Mouse (Mus musculus) midbrain, embryonic 12.5 days (tissue): Measurements from ENCODE around the gene Eln. TPM values are rescaled to one million over a fixed set of nuclear protein-coding genes. Genes with fewer than 3 reads are reported as not detected.

ENCODE experiments used
- ATAC-seq: fragments of 200-750 bp; cut with Nextera tagmentation; 2 replicates; pipeline ENCODE4 v1.8.0; 2017; ENCODE audit warnings: low read depth, moderate TSS enrichment, moderate library complexity; ENCODE audit not compliant: low FRiP score
- H3K27ac ChIP-seq: fragments of 300-500 bp; sonication (generic); replicated peaks from 2 replicates; pipeline ENCODE4 v1.5.1; 2016; ENCODE audit warnings: mild to moderate bottlenecking
- H3K27me3 ChIP-seq: fragments of 300-500 bp; sonication (generic); 2 replicates; pipeline ENCODE4 v1.6.1; 2016; ENCODE audit warnings: mild to moderate bottlenecking
- H3K36me3 ChIP-seq: fragments of 300-500 bp; sonication (generic); 2 replicates; pipeline ENCODE4 v1.6.1; 2016
- H3K4me1 ChIP-seq: fragments of 300-500 bp; sonication (generic); 2 replicates; pipeline ENCODE4 v1.6.1; 2016
- H3K4me2 ChIP-seq: fragments of 300-500 bp; sonication (generic); replicated peaks from 2 replicates; pipeline ENCODE4 v1.6.1; 2016; ENCODE audit warnings: mild to moderate bottlenecking, moderate library complexity
- H3K4me3 ChIP-seq: fragments of 300-500 bp; sonication (generic); 2 replicates; pipeline ENCODE4 v1.5.1; 2016; ENCODE audit warnings: mild to moderate bottlenecking
- H3K9ac ChIP-seq: fragments of 300-500 bp; sonication (generic); replicated peaks from 2 replicates; pipeline ENCODE4 v1.6.1; 2016; ENCODE audit warnings: mild to moderate bottlenecking, moderate library complexity
- H3K9me3 ChIP-seq: fragments of 300-500 bp; sonication (generic); 2 replicates; pipeline ENCODE4 v1.6.1; 2016; ENCODE audit warnings: mild to moderate bottlenecking
- WGBS: fragments of 180-500 bp; shearing (Covaris S2); methylation state at CpG from one replicate; pipeline ENCODE4 v1.1.7; 2016; 5-methylcytosine and 5-hydroxymethylcytosine counted together
- polyA plus RNA-seq: library from polyadenylated mRNA; unstranded; fragments of >200 nt; fragmentation: Nextera tagmentation; extraction: Ambion mirVana; gene quantifications from 2 replicates; pipeline ENCODE4 v1.2.1, GENCODE M21; 2016

Gene Eln
- polyA plus RNA-seq, 1 experiment from 2014 or later: 4.0 TPM

DNA sequence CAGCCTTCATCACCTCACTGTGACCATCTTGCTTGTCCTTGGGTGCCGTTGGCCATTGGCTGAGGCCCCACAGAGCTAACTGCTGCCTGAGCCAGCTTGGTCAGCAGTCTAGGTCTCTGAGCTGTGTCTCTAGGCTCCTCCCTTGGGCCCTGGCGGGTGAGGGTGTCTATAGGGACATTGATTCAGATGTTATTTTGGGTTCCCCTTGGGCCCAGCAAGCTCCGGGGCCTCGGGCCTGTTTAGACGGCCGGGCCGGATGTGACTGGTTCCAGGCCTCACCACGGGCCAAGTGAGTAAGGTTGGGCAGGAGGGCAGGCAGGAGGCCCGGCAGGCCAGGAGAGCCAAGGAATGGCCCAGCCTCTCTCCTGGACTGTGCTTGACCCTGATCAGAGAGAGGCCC, 16.2 kb upstream of the Eln start:
- H3K27ac ChIP-seq: no peak overlapping the region

DNA sequence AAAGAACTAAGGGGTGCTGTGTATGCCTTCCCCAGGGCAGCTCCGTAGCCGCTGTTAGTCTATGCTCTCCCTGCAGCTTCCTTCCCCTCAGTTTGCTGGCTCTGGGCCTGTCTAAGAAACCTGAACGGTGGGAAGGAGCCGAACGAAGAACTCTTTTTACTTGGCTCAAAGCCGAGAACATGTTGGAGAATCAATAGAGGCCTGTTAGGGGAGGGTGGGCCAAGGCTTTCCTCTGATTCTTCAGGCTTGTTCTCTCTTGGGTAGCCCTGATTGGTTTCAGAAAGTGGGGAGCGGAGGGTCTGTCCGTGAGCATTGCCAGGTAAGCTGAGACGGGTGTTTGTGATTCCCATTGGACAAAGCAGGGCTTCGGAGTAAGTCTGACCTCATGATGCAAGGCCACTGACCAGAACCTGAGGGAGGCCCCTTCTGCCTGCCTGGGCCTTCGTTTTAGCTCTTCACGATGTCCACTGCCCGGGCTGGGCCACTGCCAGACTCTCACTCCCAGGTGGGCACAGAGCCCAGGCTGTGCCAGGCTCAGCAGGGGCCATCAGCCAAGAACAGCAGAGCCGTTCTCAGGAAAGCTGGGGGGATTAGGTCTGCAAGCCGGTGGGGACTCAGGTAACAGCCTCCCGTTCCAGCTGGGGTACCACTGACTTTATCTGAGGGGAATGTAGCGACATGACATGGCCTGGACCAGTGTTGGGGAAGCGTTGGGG, 14.4 kb upstream of the Eln start:
- no peak for ATAC-seq
- H3K9ac ChIP-seq: no peak overlapping the region
- H3K4me1 ChIP-seq: no peaks in the 10 kb centered on the region
- H3K4me3 ChIP-seq: no peak overlapping the region
- WGBS: 80% methylated on average over 18 of the region's 18 CpGs
- H3K36me3 ChIP-seq: no peaks in the 10 kb centered on the region
- no peak overlapping the region for H3K4me2 ChIP-seq
- no peaks in the 10 kb centered on the region for H3K27me3 ChIP-seq
- no peaks in the 10 kb centered on the region for H3K9me3 ChIP-seq
- H3K27ac ChIP-seq: no peak overlapping the region

More for the DNA sequence above, 16.2 kb upstream of the Eln start:
- no peak for ATAC-seq
- Histone ChIP-seq H3K27me3 (no peaks in the 10 kb centered on the region), H3K4me2 (no peak overlapping the region), H3K9ac (no peak overlapping the region), H3K9me3 (no peaks in the 10 kb centered on the region), H3K4me3 (no peak overlapping the region), H3K4me1 (no peaks in the 10 kb centered on the region), H3K36me3 (no peaks in the 10 kb centered on the region)
- 89% methylated on average over 9 of the region's 9 CpGs for WGBS

DNA sequence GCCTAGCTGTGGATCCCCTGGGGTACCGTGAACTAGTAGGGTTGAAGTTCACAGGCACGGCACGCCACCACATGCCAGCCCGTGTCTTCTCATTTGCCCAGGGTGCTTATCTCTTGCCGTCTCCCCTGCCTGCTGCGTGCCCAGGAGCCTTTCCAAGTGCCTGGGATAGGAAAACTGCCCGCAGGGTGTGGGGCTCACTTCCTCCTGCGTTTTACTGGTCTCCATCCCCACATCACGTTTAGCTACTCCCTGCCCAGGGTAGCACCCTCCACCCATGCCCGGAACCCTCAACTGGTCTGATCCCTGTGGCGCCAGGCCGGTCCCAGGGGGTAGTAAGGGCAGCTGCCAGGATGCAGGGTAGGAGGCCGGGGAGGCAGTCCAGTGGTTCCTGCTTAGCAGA, 8.9 kb upstream of the Eln start:
- H3K36me3 ChIP-seq: no peaks in the 10 kb centered on the region
- no peak overlapping the region for H3K4me3 ChIP-seq
- H3K27me3 ChIP-seq: no peaks in the 10 kb centered on the region
- no peaks in the 10 kb centered on the region for H3K4me1 ChIP-seq
- H3K9ac ChIP-seq: no peak overlapping the region
- no peak overlapping the region for H3K4me2 ChIP-seq
- WGBS: 27% methylated on average over 13 of the region's 13 CpGs
- H3K27ac ChIP-seq: no peak overlapping the region
- ATAC-seq: no peak
- no peaks in the 10 kb centered on the region for H3K9me3 ChIP-seq

DNA sequence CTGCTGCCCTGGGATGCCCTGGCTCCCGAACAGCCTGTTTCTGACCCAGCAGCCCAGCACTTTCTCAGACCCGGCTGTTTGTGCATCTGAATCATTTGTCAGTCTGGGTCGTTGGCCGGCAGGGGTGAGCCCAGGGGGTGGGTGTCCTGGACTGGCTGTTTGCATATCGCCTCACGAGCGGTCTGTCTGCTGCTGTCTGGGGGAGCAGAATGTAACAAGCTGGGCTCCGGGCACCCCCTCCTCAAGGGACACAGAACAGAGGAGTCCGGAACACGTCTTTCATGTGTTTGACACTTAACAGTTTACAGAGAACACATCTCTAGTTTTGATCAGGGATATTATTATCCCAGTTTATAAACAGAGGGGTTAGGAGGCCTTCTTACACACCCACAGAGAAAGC, 7.0 kb upstream of the Eln start:
- ATAC-seq: no peak
- no peak overlapping the region for H3K4me2 ChIP-seq
- no peaks in the 10 kb centered on the region for H3K27me3 ChIP-seq
- H3K4me1 ChIP-seq: no peaks in the 10 kb centered on the region
- H3K27ac ChIP-seq: no peak overlapping the region
- H3K36me3 ChIP-seq: no peaks in the 10 kb centered on the region
- no peaks in the 10 kb centered on the region for H3K9me3 ChIP-seq
- no peak overlapping the region for H3K4me3 ChIP-seq
- no peak overlapping the region for H3K9ac ChIP-seq
- WGBS: 64% methylated on average over 10 of the region's 10 CpGs

DNA sequence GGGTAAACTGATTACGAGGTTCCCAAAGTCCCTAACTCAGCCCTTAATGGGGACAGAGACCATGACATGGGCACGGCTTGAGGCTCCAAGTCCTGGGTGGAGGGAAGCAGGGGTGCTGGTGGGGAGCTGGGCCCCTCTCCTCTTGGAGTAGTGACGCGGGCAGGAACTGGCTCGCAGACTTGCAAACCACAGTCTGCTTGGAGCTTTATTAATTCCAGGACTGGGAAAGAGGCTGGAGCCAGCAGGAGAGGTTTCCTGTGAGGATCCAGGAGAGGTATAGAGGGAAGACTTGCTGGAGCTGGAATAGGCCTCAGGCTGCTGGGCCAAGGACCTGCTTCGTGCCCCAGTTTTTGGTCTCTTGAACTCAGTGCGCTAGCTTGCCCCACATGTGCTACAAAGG, 3.3 kb upstream of the Eln start:
- Histone ChIP-seq H3K27ac (no peak overlapping the region), H3K4me2 (no peak overlapping the region), H3K9ac (no peak overlapping the region), H3K36me3 (no peaks in the 10 kb centered on the region), H3K9me3 (no peaks in the 10 kb centered on the region), H3K27me3 (peaks cover 13% of the 10 kb centered on the region), H3K4me3 (no peak overlapping the region), H3K4me1 (peaks cover 12% of the 10 kb centered on the region)
- 85% methylated on average over 7 of the region's 7 CpGs for WGBS
- no peak for ATAC-seq

DNA sequence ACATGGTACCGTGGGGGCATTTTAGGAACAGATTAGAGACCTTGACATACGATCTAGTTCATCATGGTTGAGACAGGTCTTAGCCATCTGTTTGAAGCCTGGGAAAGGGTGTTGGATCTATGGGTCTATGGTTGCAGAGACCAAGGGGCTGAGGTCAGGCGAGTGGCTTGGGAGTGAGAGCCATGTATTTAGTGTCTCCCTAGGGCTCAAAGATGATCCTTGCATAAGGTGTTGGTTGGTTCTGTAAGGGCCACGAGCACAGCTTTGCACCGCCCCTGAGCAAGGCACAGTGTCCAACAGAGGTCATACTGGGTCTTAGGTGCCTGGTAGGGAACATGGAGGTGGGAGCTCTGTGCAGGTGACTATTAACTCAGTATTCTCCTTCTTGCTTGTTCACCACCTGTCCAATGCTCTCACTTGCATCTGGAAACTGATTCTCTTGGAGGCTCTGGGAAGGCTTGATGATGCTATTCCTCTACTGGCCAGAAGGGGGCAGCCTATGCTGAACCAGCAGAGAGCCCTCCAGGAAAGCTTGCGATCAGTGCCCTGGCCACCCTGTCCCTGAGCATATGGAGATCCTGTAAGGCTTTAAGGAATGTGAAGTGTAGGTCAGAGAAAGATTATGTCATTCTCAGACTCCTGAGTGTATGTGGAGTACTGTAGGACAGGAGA, 960 bp upstream of the Eln start:
- peaks cover 12% of the 10 kb centered on the region for H3K4me1 ChIP-seq
- no peak overlapping the region for H3K27ac ChIP-seq
- 0 out of 2 replicates have a peak, but pooled peaks have one; percentile 12 for ATAC-seq
- no peaks in the 10 kb centered on the region for H3K36me3 ChIP-seq
- 51% methylated on average over 6 of the region's 6 CpGs for WGBS
- peak overlapping the region; percentile 67; the same call in 1 of the 2 replicates for H3K4me2 ChIP-seq
- no peak overlapping the region for H3K9ac ChIP-seq
- no peaks in the 10 kb centered on the region for H3K9me3 ChIP-seq
- H3K27me3 ChIP-seq: peaks cover 25% of the 10 kb centered on the region
- no peak overlapping the region for H3K4me3 ChIP-seq

DNA sequence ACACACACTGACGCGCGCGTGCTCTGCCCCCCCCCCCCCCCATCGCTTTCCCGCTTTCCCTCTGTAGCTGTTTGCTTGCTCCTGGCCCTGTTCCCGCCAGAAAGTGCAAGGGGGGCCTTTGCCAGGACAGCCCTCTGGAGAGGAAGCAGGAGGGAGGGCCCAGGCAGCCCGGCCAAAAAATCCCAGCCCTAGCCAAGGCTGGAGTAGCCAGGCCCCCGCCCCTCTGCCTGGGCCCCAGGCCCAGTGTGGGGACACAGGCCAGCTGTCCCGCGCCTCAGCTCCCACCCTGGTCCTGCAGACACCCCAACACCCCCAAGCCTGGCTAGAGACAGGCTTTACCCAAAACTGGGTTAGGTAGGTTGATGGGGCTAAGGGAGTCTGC, 380 bp upstream of the Eln start:
- peaks cover 30% of the 10 kb centered on the region for H3K27me3 ChIP-seq
- peak overlapping the region; percentile 39 for H3K4me3 ChIP-seq
- H3K4me2 ChIP-seq: peak overlapping the region; percentile 67
- H3K27ac ChIP-seq: no peak overlapping the region
- ATAC-seq: peak; percentile 56
- peak overlapping the region; percentile 54 for H3K9ac ChIP-seq
- 9% methylated on average over 5 of the region's 11 CpGs for WGBS
- H3K36me3 ChIP-seq: no peaks in the 10 kb centered on the region
- H3K9me3 ChIP-seq: no peaks in the 10 kb centered on the region
- H3K4me1 ChIP-seq: peaks cover 12% of the 10 kb centered on the region

DNA sequence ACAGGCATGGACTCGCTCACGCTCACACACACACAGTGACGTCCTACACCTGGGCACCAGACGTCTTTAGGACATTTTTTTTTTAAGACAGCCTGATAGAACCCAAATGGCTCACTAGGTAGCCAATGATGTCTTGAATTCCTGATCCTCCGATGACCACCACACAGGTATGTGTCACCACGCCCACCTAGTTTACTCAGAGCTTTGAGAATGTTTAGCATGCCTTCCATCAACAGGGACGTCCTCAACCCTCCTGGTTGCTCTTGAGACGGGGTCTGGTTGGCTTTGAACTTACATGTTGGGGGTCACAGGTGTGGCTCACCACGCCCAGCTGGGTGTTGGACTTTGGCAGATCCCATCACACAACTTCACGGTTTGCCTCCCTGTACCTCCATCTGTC, 922 bp downstream of the Eln start:
- 86% methylated on average over 10 of the region's 10 CpGs for WGBS
- ATAC-seq: no peak
- peak overlapping the region; percentile 67; the same call in 1 of the 2 replicates for H3K4me2 ChIP-seq
- no peak overlapping the region for H3K27ac ChIP-seq
- H3K9me3 ChIP-seq: no peaks in the 10 kb centered on the region
- H3K9ac ChIP-seq: no peak overlapping the region
- no peak overlapping the region for H3K4me3 ChIP-seq
- peaks cover 39% of the 10 kb centered on the region for H3K27me3 ChIP-seq
- H3K36me3 ChIP-seq: no peaks in the 10 kb centered on the region
- peaks cover 19% of the 10 kb centered on the region for H3K4me1 ChIP-seq

DNA sequence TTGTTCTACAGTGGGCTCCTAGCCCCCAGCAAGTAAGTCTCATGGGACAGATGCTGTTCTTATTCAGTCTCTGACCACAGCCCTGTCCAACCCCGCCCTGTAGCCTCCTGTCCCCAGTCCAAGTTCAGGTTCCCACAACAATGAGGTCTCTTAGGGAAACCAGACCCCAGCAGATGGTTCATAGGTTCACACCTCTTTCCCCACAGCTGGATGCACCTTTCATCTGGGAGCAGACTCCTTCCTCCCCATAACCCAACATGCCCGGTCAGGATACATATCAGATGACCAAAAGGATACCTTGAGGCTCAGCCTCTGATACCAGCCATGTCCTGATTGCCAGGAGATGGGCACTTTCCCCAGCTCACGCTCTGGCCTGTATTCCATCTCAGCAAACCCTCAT, 1.3 kb downstream of the Eln start:
- H3K4me3 ChIP-seq: no peak overlapping the region
- peaks cover 39% of the 10 kb centered on the region for H3K27me3 ChIP-seq
- no peak overlapping the region for H3K27ac ChIP-seq
- ATAC-seq: no peak
- peaks cover 23% of the 10 kb centered on the region for H3K4me1 ChIP-seq
- no peaks in the 10 kb centered on the region for H3K9me3 ChIP-seq
- no peak overlapping the region for H3K9ac ChIP-seq
- H3K36me3 ChIP-seq: no peaks in the 10 kb centered on the region
- H3K4me2 ChIP-seq: no peak overlapping the region
- 81% methylated on average over 3 of the region's 3 CpGs for WGBS

DNA sequence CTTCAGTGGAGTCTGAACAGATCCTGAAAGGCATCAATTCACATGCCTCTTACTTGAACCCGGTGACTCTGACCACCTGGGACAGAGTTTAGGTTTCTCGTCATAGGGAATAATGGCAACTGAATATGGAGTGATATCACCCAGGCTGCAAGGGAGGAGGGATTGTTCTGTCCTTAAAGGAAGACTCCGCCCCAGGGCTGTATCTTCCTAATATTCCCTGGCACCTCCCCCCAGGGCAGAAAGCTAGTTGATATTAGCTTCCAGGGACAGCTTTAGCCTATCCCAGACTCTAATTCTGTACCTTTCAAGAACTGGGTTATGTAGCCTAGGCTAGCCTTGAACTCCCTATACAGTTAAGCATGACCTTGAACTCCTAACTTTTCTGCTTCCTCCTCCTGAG, 2.1 kb downstream of the Eln start:
- Histone ChIP-seq H3K9me3 (no peaks in the 10 kb centered on the region), H3K4me3 (no peak overlapping the region), H3K27me3 (peaks cover 39% of the 10 kb centered on the region), H3K9ac (no peak overlapping the region), H3K27ac (no peak overlapping the region), H3K4me1 (peaks cover 29% of the 10 kb centered on the region), H3K36me3 (no peaks in the 10 kb centered on the region), H3K4me2 (no peak overlapping the region)
- no peak for ATAC-seq
- WGBS: 94% methylated on average over 3 of the region's 3 CpGs

DNA sequence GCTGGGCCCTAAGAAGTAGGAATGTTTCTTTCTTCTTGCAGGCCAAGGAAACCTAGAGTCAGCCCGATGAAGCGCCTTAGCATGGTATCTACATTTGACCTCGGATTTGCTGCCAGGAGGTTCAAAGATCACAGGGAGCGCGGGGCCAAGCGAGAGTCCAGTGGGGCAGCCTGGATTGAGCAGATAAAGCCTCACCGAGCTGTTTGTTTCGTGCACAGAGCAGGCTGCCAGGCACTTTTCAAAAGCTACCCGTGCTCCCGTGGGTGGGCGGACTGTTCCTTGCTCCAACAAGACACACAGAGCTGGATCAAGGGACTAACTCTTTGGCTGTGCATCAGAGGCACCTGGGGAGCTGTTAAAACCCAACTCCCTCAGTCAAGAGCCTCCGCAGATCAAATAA, 3.1 kb downstream of the Eln start:
- Histone ChIP-seq H3K9ac (no peak overlapping the region), H3K27me3 (peaks cover 39% of the 10 kb centered on the region), H3K4me1 (peaks cover 29% of the 10 kb centered on the region), H3K27ac (no peak overlapping the region), H3K4me2 (no peak overlapping the region), H3K36me3 (no peaks in the 10 kb centered on the region), H3K4me3 (no peak overlapping the region), H3K9me3 (no peaks in the 10 kb centered on the region)
- WGBS: 53% methylated on average over 12 of the region's 12 CpGs
- no peak for ATAC-seq

DNA sequence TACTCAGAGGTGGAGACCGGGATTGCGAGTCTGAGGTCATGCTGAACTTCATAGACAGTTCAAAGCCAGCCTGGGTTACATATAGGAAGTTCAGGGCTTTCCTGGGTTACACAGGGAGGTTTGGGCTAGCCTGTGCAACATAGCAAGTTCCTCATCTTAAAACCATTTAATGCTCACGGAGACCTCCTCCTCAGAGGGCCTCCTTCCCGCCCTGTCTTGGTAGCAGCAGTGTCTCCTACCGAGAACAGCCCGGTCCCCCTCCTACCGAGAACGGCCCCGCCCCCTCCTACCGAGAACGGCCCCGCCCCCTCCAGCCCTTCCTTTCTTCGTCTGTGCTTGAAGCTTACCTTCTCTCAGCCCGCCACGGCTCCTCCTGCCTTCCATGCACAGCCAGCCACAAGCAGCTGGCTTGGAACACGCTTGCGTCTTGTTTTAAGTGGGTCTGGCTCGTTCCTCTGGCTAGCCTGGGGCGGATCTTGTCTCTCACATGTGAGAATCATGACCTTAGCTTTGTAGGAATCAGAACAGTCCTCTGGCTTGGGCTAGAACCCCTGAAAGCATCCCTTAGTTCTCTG, 4.8 kb downstream of the Eln start:
- no peak overlapping the region for H3K27ac ChIP-seq
- H3K4me2 ChIP-seq: peak overlapping the region; percentile 26
- H3K9me3 ChIP-seq: no peaks in the 10 kb centered on the region
- WGBS: 10% methylated on average over 17 of the region's 19 CpGs
- no peak for ATAC-seq
- no peak overlapping the region for H3K9ac ChIP-seq
- no peaks in the 10 kb centered on the region for H3K36me3 ChIP-seq
- peaks cover 24% of the 10 kb centered on the region for H3K4me1 ChIP-seq
- no peak overlapping the region for H3K4me3 ChIP-seq
- H3K27me3 ChIP-seq: peaks cover 39% of the 10 kb centered on the region
